Mouse (Mus musculus): ENCODE measurements around the gene Cacna1i.

Gene Cacna1i

GRCm38 (mm10) chr15:80334766-80335165 is 47.7 kb downstream of the Cacna1i start:
- no peak for DNase-seq (ENCODE audit: low read depth)

- DNase-seq (ENCODE audit: low read depth), result no peak
Measured at GRCm38 (mm10) chr15:80335196-80335595, 48.2 kb downstream of the Cacna1i start.

DNA sequence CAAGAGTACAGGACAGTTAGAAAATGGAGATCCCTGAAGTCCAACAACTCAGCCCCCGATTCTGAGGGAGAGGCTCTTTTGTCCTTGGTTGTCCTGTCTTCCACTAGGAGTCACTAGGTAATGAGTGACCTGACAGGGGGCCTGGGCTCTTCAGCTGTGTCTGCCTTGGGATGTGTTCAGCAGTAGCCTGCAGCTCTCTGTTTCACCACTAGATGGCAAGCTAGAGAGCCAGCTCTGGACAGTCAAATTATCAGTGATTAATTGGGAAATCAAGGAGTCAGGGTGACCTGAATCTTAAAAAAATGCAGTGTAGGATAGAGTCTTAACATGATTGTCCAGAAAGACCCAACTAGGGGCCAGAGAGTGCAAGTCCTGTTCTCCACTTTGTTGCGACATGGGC is 53.3 kb downstream of the Cacna1i start:
- peak; percentile 35 for DNase-seq (ENCODE audit: low read depth)

DNA sequence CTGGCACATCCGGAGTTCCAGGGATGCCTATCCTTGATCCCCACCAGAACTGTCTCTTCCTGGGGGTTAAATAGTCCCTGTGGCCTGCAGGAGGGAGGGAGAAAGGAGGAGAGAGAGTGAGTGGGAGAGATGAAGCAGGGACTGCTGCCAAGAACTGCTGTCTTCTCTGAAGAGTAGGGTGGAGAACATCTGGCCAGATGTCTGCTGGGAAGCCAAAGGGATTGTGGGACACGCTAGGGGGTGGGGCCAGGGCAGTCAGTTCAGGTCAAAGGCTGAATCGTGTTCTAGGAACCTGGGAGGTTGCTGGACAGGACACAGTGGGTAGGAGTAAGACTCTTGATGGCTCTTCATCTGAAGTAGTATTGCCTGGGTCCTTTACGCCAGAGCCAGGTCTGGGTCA is 55.4 kb downstream of the Cacna1i start:
- no peak for DNase-seq (ENCODE audit: low read depth)

GRCm38 (mm10) chr15:80343031-80343430 is 56.0 kb downstream of the Cacna1i start:
- no peak for DNase-seq (ENCODE audit: low read depth)

DNA sequence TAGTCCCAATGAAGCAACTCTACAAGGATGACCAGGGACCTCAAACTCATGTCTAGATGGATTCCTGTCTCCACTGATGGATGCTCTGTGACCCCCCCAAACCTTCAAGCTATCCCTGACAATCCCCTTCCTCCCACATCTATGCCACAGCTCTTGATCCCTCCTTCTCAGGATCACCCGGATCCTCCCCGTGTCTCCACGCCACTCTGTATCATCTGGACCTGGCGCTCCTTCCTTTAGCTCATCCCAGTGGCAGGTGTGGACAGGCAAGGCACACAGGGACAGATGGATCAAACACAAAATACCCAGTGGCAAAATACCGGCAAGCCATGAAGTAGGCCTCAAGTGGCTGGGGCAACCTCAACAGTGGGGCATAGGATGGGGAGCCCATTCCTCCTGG is 56.7 kb downstream of the Cacna1i start:
- DNase-seq (ENCODE audit: low read depth), result no peak

GRCm38 (mm10) chr15:80346510-80346909 is 59.5 kb downstream of the Cacna1i start:
- no peak for DNase-seq (ENCODE audit: low read depth)

- no peak for DNase-seq (ENCODE audit: low read depth)
Measured at GRCm38 (mm10) chr15:80350431-80350830, 63.4 kb downstream of the Cacna1i start.

DNA sequence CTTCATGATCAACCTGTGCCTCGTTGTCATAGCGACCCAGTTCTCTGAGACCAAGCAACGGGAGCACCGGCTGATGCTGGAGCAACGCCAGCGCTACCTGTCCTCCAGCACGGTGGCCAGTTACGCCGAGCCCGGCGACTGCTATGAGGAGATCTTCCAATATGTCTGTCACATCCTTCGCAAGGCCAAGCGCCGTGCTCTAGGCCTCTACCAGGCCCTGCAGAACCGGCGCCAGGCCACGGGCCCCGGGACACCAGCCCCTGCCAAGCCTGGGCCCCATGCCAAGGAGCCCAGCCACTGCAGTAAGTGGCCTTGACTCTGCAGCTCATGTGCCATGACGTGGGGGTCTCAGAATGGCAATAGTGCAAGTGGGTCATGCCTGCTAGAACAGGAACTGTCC is 71.8 kb downstream of the Cacna1i start:
- no peak for DNase-seq (ENCODE audit: low read depth)

DNA sequence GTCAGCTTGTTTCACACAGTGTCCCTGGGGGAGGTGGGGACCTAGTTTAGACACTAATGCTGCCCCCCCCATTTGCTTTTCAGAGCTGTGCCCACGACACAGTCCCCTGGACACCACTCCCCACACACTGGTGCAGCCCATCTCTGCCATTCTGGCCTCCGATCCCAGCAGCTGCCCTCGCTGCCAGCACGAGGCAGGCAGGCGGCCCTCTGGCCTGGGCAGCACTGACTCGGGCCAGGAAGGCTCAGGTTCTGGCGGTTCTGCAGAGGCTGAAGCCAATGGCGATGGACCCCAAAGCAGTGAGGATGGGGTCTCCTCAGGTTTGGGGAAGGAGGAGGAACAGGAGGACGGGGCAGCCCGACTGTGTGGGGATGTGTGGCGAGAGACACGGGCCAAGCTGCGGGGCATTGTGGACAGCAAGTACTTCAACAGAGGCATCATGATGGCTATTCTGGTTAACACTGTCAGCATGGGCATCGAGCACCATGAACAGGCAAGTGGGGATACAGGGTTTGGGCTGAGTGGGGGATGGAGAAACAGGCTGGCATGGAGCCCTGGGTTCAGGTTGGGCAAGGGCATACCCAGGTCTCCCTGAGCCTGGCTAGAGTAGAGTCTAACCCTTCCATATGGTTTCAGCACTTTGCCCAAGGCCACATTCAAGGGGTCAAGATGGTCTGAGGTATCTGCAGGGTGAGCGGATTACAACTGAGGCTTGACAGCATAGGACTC is 74.9 kb downstream of the Cacna1i start:
- no peak for DNase-seq (ENCODE audit: low read depth)

DNA sequence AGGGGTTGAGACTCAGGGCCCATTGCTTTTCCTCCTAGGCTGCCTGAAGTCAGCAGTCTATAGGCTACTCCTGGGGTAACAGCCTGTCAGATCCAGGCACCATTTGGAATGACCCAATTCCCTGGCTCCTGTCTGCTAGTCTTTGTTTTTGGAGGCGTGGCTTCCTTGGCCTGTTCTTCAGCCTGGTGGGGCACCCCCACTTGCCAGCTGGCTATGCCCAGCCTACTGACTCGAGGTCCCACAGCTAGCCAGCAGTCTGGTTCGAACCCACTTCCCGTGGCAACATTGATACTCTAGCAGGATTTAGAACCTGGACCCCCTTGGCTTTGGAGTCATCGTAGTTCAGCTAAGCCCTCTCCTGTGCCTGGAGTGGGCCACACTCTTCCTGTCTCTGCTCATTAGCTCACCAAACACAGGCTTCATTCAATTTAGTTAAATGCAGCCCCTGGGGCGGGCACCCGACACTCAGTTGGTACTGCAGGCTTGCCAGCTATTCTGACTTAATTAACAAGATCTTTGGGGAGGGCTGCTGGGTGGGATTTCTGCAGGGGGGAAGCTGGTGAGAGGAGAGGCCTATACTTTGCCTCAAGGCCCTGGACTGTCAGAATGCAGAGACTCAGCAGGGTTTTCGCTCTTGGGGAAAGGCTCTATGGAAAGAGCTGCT is 75.6 kb downstream of the Cacna1i start:
- DNase-seq (ENCODE audit: low read depth), result no peak

GRCm38 (mm10) chr15:80363821-80364715 is 77.0 kb downstream of the Cacna1i start:
- peak; percentile 16 for DNase-seq (ENCODE audit: low read depth)

- DNase-seq (ENCODE audit: low read depth), result no peak
Measured at GRCm38 (mm10) chr15:80366899-80367298, 79.9 kb downstream of the Cacna1i start.

GRCm38 (mm10) chr15:80373219-80373964 is 86.4 kb downstream of the Cacna1i start:
- DNase-seq (ENCODE audit: low read depth), result no peak

GRCm38 (mm10) chr15:80374854-80375253 is 87.8 kb downstream of the Cacna1i start:
- no peak for DNase-seq (ENCODE audit: low read depth)

DNA sequence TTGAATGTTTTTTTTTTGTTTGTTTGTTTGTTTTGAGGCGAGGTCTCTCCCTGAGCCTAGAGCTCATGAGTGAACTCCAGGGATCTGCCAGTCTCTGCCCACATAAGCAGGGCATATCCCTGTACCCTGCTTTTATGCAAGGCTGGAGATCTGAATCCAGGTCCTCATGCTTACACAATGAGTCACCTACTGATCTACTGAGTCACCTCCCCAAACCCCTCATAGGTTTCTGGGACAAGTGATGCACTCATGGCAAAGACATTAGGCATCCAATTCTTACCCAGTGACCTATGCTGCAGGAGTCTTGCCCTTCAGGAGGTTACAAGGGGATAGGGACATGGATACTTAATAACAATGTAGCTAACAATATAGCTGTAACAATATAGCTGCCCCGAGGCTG is 100.1 kb downstream of the Cacna1i start:
- DNase-seq (ENCODE audit: low read depth), result no peak

DNA sequence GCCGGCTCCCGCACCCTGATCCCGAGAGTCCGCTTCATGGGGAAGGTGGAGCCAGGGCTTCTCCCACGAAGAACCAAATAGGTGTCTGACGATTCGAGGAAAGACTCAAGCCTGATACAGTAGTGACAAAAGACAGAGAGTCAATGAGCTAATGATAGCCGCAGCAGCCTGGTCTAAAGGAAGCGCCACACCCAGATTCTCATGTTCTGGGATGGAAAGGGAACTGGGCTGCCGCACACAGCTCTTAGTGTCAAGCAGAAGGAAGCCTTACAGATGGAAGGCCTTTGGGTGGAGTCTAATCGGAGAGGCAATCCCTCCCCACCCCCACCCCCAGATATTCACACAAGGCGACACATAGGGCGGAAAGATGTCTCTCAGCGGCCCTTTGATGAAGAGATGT is 104.8 kb downstream of the Cacna1i start:
- DNase-seq (ENCODE audit: low read depth), result no peak

DNA sequence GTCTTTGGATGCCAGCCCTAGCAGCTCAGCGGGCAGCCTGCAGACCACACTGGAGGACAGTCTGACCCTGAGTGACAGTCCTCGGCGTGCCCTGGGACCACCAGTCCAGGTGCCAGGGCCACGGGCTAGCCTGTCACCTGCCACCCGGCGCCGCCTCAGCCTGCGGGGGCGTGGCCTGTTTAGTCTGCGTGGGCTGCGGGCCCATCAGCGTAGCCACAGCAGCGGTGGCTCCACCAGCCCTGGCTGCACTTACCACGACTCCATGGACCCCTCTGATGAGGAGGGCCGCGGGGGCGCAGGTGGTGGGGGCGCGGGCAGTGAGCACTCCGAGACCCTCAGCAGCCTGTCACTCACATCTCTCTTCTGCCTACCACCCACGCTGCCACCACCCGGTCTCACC is 108.0 kb downstream of the Cacna1i start:
- DNase-seq (ENCODE audit: low read depth), result no peak

DNA sequence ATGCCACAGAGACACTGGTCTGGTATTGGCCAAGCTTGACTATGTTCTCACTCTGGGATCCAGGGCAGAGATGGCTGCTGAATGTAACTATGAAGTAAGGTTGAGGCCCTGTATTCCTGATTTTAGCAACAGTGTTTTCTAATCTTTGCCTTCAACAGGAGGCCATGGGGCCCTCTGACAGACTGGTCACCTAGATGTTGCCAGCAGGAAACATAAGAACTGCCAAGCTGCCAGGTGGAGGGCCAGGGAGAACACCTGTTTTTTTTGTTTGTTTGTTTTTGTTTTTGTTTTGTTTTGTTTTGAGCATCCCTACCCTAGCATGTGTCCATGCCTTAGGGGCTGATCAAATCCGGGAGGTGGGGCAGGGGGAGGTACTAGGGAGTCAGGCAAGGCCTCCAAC is 112.4 kb downstream of the Cacna1i start:
- DNase-seq (ENCODE audit: low read depth), result no peak

GRCm38 (mm10) chr15:80401387-80401898 is 114.4 kb downstream of the Cacna1i start:
- DNase-seq (ENCODE audit: low read depth), result no peak

DNA sequence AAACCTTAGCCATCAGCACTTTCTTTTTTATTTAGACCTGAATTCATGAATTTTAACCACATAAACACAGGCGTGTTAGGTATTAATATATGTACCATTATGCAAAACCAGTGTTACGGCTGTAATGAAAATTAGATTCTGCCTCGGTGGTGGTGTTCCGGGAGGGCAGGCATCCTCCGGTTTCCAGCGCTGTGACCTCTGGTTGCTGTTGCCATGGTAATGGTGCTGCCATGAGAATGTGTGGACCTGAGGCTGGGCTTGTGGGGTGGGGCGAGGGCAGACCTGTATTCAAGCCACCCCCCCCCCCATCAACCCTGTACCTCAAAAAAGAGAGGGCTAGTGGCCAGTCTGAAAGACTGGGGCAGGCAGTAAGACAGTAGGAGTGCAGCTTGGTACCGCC is 114.9 kb downstream of the Cacna1i start:
- no peak for DNase-seq (ENCODE audit: low read depth)

DNA sequence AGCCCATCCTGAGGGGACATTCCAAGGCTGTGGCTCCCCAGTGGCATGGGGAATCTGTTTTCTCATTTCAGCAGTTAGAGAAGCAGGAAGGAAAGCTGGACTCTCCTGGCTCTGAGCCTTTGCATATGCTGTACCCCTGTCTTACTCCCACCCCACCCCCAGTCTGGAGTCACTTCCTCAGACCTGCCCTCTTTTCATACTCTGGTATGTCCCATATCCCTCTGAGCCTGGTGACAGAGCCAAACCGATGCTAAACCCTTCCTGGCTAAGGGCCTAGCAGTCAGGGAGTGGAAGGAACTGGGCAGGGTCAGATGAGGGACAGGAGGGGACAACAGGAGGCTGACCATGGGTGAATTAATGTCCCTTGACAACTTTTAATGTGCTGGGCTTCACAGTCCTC is 120.8 kb downstream of the Cacna1i start:
- no peak for DNase-seq (ENCODE audit: low read depth)
